Mouse (Mus musculus): ENCODE data around the gene Clstn1.

Clstn1 gene

DNA sequence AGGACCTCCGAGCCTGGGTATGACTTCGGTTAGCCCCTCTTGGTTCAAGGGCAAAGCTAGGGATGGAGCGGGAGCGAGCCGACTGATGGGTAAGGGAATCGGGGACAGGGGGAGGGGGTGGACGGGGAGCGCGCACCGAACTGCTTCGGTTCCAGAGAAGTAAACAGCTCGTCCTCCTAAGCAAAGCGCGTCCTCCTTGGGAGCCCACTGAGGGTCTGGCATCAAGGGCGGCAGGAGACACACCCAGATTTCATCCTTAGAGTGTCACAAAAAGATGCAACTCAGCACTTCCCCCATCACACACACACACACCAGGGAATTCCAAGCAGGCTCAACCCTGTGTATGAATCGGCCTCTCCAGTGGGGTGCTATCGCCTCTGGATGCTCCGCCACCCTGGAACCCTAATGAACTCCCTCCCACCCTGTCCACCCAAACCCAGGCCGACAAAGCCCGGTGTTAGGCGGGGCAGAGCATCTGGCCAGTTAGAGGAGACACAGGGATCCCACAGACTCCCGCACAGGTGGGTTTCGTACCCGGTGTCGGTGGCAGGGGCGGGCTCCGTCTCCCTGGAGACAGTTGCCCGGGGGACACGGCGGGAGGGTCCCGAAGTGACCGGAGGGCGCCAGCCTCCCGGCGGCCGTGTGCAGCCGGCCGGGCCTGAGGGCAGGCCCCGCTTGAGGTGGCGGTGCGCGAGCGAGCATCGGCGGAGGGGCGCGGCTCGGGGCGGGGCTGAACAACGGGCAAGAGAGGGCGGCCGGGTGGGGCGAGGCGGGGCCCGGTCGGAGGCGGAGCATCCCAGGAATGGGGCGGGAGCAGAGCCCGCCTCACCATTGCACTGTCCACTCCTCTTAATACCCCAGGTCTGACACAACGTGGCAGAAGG is 89.4 kb downstream of the Clstn1 start:
- peak; percentile 89 for DNase-seq (ENCODE audit: low spot score)

DNA sequence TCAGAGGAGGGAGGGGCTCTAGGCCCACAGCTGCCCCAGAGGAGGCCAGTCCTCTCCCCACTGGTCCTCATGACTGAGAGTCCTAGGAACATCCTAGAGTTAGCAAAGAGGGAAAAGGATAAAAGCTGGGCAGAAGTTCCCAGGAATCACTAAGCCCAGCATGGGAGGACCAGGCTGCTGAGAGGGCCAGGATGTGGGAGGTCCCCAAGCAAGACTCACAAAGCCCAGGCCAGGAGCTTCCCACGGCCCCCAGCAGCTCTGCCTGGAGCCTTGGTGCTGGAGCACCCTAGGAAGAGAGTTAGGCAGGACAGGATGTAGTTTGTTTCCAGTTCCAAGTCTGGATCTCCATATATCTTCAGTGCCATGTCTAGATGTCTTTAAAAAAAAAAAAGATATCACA is 91.7 kb downstream of the Clstn1 start:
- no peak for DNase-seq (ENCODE audit: low spot score)

DNA sequence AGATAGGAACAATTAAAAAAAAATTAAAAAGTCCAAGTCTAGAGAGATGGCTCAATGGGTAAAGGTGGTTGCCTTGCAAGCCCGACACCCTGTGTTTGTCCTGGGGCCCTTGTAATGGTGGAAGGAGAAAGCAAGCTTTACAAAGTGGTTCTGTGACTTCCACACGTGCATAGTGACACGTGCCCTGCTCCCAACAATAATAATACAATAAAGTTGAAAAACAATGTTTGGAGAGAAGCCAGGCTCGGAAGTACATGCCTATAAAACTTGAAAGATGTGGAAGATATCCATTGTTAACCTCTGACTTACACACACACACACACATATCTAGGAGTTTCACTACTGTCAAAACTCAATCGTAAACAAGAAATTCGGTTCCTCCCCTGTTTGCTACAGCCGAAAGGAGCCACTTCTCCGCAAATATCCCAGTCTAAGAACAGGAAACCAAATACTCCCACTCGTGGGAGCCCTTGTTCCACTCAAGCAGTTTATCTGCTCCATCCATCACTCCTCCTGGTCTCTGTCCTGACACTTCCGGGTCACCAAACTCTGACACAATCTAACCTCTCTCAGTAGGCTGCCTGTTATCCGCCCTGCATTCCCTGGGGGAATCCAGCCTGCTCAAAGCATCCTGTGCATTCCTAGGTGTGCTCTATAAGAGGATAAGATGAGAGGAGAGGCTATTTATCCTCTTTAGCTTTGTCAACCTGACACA is 92.9 kb downstream of the Clstn1 start:
- DNase-seq (ENCODE audit: low spot score) = no peak

DNA sequence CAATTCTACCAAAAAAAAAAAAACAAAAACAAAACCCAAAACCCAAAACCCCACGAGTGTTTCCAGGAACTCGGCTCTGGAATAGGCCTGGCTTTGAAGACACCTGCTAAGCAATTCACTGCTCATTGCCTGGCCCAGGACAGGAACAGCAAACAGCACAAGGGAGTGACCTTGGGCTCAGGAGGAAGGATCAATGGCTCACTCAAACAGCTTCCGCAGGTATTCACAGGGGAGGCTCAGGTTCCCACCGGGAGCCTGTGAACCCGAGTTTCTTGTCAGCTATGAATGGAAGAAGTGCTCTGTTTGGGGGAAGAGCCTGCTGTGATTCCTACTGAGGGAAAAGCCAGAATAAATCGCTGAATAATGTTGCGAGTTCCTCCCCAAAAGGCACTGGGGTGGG is 97.6 kb downstream of the Clstn1 start:
- no peak for DNase-seq (ENCODE audit: low spot score)

DNA sequence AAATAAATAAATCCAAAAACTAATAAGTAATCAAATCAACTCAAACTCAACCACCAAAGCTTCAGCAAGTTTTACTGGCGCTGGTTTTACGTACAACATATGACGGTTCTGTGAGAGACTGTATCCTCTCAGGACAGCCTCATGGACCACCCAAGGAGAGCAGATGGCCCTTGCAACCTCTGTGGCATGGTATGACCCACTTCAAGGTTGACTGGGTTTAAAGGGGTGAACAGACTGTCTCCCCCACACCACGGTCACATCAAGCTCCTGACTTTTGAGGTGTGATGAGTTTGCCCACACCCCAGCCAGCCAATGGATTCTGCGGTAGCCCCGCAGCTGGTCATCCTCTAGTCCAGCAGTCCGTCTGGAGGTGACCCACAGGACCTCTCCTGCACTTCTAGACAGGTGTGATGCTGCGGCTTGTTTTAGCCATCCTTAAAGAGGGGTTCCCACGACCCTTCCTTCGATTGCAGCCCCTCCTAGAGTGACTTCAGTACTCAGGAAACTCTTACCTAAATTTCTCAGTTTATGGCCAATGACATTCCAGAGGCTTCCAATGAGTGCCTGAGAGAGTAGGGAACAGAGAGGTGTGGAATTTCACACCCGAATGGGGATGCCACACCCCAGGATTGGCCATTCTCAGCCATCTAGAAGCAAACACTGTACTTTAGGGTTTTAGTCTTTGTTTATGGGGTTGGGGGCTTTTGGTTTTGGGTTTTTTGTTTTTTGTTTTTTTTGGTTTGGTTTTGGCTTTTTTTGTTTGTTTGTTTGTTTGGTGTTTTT is 98.8 kb downstream of the Clstn1 start:
- DNase-seq (ENCODE audit: low spot score) = no peak

DNA sequence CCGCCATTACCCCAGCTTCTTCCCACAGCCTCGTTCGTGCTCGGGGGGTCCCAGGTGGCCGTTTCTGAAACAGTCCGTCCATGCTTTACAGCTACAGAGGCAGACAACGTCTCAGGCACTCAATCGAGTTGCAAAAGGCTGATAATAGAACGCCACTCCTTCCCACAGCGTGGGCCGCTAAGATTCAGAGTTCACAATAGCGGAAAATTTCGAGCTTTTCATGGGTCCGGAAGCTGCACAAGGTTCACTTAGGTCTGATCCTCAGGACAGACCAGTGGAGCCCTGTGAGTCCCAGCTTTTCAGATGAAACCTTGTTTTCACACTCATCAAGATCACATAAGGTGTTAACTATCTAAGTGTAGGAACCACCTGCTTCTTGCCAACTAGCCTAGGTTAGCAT is 102.6 kb downstream of the Clstn1 start:
- DNase-seq (ENCODE audit: low spot score) = no peak

DNA sequence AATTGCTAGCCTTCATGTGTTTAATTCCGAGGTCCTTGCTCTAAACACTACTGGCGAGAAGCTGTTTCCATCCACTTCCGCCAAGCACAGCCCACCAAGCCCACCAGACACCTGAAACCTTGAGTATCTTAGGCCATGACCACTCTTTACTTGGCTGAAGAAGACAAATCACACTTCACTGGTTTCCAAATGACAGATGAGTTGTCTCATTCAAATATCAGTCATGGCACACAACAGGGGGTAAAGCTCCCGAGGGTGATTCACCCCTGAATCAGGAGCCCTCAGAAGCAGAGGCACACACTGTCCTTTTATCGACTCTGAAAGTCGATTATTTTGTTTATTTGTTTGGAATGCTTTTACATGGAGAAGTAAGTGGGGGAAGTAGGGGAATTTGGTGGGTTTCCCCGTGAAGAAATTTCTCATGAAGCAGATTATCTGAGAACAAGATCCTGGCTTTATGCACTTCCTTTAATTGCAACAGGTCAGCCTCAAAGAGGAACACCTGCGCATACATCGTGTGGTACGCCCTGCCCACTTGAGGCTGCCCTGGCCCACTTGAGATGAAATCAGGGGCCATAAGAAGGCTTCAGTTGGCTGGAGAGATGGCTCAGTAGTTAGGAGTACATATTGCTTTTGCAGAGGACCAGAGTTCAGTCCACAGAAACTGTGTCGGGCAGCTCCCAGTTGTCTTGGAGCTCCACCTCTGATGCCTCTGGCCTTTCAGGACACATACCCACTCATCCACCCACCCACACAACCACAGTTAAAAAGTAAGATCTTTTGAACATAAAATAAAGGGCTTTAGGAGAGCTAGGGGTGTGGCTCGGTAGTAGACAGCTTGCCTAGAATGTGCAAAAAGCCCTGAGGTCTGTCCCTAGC is 103.8 kb downstream of the Clstn1 start:
- DNase-seq (ENCODE audit: low spot score) = no peak

DNA sequence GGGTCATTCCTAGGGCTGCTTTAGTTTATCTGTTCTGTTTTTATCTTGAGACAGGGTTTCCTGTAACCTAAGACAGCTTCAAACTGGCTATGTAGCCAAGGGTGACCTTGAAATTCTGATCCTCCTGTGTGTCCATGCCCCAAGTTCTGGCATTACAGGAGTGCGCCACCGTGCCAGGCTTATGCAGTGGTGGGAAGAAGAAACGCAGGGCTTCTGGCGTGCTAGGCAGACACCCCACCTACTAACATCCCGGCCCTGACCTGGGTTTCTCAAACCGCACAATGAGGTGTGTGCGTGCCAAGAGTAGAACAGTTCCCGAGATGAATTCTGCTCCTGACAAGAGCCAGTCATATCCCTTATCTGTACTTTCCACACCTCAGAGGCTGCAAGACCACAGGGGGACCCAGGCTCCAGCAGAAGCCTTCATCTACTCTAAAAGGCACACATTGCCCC is 104.6 kb downstream of the Clstn1 start:
- no peak for DNase-seq (ENCODE audit: low spot score)

DNA sequence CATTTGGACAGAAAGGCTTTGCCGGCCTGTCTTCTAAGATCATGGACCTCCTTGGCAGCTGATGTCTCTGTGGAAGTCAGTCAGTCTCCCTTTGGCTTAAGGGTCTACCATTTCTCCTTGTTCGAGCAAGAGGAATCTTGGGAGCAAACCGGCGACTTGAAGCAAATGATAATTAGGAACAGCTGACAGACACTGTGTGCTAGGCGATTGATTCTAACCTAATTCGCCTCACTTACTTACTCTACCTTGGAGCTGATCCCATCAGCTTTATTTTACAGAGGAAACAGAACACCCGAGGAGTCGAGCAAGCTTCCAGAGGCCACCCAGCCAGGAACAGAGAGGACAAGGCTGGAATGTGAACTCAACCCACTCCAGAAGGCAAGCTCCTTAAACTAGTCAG is 105.1 kb downstream of the Clstn1 start:
- DNase-seq (ENCODE audit: low spot score) = no peak

DNA sequence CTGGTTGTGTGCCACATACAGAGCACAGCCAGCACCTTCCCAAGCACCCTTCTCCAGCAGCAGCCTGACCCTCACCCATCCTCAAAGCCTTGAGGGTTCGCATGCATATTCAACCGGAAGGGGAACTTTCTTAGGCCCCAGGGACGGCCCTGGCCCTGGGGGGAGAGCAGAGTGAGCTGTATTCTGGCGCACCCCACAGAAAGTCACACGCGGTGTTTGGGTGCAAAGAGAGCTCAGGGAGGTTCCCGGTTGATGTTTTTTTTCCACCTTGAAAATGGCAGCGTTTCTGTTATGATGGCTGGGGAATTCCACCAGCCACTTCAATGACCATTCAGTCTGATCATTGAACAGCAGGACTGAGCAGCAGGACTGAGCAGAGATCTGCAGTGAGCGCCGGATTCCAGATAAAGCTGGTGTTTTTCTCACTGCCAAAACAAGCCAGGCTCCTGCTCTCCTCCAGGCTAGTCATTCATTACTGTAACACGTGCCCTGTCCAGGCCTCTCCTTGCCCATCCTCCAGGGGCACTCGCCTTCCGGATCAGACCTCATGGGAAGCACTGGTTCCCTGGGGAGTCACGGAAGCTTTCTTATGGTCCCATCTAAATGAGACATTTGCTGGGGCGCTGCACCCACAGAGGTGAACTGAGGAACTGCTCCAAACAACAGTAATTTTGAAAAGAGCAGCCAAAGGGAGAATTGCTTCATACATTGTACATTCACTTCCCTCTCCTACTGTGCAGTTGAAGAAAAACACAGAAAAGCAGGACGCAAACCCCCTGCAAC is 110.1 kb downstream of the Clstn1 start:
- DNase-seq (ENCODE audit: low spot score) = peak; percentile 52

DNA sequence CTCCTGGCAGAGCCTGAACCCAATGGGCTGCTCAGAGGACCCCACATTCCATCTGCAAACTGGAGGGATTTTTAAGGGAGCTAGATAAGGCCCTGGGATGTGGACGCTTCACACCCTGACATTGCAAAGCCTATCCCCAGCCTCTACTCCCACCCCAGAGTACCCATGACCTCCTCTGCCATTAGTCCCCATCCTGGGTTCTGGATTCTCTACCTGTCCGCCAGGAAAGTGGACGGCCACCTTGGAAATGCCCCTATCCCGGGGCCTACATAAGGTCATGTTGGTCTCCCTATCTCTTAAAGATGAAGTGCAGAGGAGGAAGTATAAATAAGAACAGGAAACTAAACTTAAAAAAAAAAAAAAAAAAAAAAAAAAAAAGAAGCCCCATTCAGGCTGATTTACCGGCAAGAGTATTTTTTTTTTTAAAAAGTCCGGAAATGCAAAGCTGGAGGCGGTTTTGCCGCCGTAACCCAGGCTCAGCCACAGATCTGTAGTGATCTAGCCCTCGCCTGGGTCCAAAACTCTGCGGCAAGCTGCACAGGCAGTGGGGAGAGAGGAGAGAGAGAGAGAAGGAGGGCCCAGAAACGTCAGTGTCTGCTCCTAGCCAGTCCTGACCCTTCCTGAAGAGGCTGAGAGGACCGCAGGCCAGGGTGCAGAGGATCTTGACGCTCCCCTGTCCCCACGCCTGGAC is 111.4 kb downstream of the Clstn1 start:
- DNase-seq (ENCODE audit: low spot score) = peak; percentile 26

DNA sequence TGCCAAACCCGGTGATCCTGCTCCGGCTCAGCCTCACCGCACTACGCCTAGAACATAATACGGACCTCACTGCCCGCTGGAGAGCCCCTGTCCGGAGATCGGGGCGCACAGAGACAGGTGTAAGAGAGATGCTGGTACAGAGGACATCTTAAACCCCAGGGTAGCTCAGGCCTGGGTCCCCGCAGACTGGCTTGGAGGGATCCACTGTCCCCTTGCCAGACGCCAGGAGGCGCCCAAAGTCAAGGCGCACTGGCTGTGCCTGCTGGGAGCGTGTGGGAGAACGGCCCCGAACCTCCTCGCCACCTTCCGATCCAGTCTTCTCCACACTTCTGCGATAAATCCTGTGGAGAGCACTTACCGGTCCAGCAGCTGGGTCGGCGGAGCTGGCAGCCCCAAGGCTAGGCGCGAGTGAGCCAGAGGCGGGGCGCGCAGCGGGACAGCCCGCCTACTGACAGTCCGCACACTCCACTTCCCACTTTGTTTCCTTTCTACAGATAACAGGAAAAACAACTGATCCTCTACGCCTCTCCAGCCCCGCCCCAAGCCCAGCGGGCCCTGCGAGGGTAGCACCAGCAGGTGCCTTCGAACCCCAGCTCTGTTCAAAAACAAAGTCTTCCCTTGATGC is 112.0 kb downstream of the Clstn1 start:
- DNase-seq (ENCODE audit: low spot score) = peak; percentile 83
